In genomic region chr6:58831232-58832009, GRCm38 (mm10) we compare ENCODE assay signal across 8 mouse cellular contexts. TPM values are rescaled to one million over a fixed set of nuclear protein-coding genes. Genes with fewer than 3 reads are reported as not detected.
DNase-seq lines count a peak whose midpoint lies in the region; ATAC-seq and TF ChIP-seq lines count a peak whose summit lies in the region.

Herc3 (plus strand) TSS chr6:58831465.

- H3K27ac ChIP-seq in heart, embryonic 12.5 days (ENCODE audit: poor library complexity, severe bottlenecking), result peak within 1 kb of the TSS; percentile 84
- peak within 1 kb of the TSS; percentile 82 for H3K27ac ChIP-seq in kidney, postnatal 0 days
- peak within 1 kb of the TSS; percentile 81 for H3K27ac ChIP-seq in liver, embryonic 15.5 days (replicated peaks)
- no peak within 1 kb of the TSS; the same call in 1 of the 2 replicates for H3K27ac ChIP-seq in neural tube, embryonic 12.5 days
- no peak within 1 kb of the TSS for H3K27ac ChIP-seq in testis, adult 2 months (ENCODE audit: control insufficient read depth, insufficient read depth, low read depth, low read length)

- peak within 1 kb of the TSS; percentile 85 for H3K9ac ChIP-seq in heart, embryonic 12.5 days
- H3K9ac ChIP-seq in kidney, postnatal 0 days (ENCODE audit: low read depth, low read length), result peak within 1 kb of the TSS; percentile 60
- peak within 1 kb of the TSS; percentile 57 for H3K9ac ChIP-seq in liver, embryonic 15.5 days
- peak within 1 kb of the TSS; percentile 72 for H3K9ac ChIP-seq in neural tube, embryonic 12.5 days

- no peaks in the 10 kb centered on the region for H3K36me3 ChIP-seq in erythroblast, embryonic 14.5 days (ENCODE audit: control insufficient read depth)
- H3K36me3 ChIP-seq in heart, embryonic 12.5 days, result no peaks in the 10 kb centered on the region
- no peaks in the 10 kb centered on the region for H3K36me3 ChIP-seq in kidney, postnatal 0 days (ENCODE audit: insufficient read depth, low read length)
- H3K36me3 ChIP-seq in liver, embryonic 15.5 days (replicated peaks), result no peaks in the 10 kb centered on the region
- H3K36me3 ChIP-seq in neural tube, embryonic 12.5 days, result no peaks in the 10 kb centered on the region
- H3K36me3 ChIP-seq in testis, adult 2 months (ENCODE audit: control insufficient read depth, insufficient read depth, low read length), result no peaks in the 10 kb centered on the region

- under 1% methylated on average over 68 of the region's 83 CpGs for WGBS in heart, embryonic 12.5 days
- under 1% methylated on average over 80 of the region's 83 CpGs for WGBS in kidney, postnatal 0 days
- under 1% methylated on average over 83 of the region's 83 CpGs for WGBS in liver, embryonic 15.5 days (ENCODE audit: insufficient replicate concordance)
- under 1% methylated on average over 80 of the region's 83 CpGs for WGBS in neural tube, embryonic 12.5 days

- H3K4me1 ChIP-seq in erythroblast, embryonic 14.5 days (ENCODE audit: control insufficient read depth), result peaks cover 16% of the 10 kb centered on the region
- peaks cover 5% of the 10 kb centered on the region for H3K4me1 ChIP-seq in heart, embryonic 12.5 days (replicated peaks)
- no peaks in the 10 kb centered on the region for H3K4me1 ChIP-seq in kidney, postnatal 0 days (replicated peaks; ENCODE audit: insufficient read depth, low read length)
- H3K4me1 ChIP-seq in liver, embryonic 15.5 days (replicated peaks), result peaks cover 22% of the 10 kb centered on the region
- no peaks in the 10 kb centered on the region for H3K4me1 ChIP-seq in neural tube, embryonic 12.5 days
- H3K4me1 ChIP-seq in testis, adult 2 months (ENCODE audit: control insufficient read depth, insufficient read depth, low read length), result peaks cover 7% of the 10 kb centered on the region

- no peaks in the 10 kb centered on the region for H3K9me3 ChIP-seq in erythroblast, embryonic 14.5 days (ENCODE audit: control insufficient read depth, low read length)
- no peaks in the 10 kb centered on the region for H3K9me3 ChIP-seq in heart, embryonic 12.5 days (replicated peaks)
- H3K9me3 ChIP-seq in kidney, postnatal 0 days (replicated peaks; ENCODE audit: low read length), result no peaks in the 10 kb centered on the region
- H3K9me3 ChIP-seq in liver, embryonic 15.5 days (replicated peaks), result no peaks in the 10 kb centered on the region
- no peaks in the 10 kb centered on the region for H3K9me3 ChIP-seq in neural tube, embryonic 12.5 days

- peak; percentile 85 for DNase-seq in brain, embryonic 14.5 days (ENCODE audit: low read depth)
- DNase-seq in kidney, postnatal 0 days (ENCODE audit: low spot score), result peak; percentile 68

- peak; percentile 19; the same call in 1 of the 2 replicates for TF ChIP-seq POLR2A in brain, embryonic 14.5 days (IDR thresholded peaks at IDR 0.05; ENCODE audit: borderline replicate concordance, extremely low read depth, insufficient read depth, insufficient read length, poor library complexity, severe bottlenecking)
- 0 out of 2 replicates have a peak, but pooled peaks have one; percentile 24 for TF ChIP-seq POLR2A in testis, adult 2 months (IDR thresholded peaks at IDR 0.05; ENCODE audit: control insufficient read depth, low read depth, low read length)

- no peak for TF ChIP-seq CTCF in brain, embryonic 14.5 days (IDR thresholded peaks at IDR 0.05; ENCODE audit: borderline replicate concordance, extremely low read depth, insufficient read depth, insufficient read length)
- no peak for TF ChIP-seq CTCF in kidney, postnatal 0 days (IDR thresholded peaks at IDR 0.05; ENCODE audit: low read depth)
- TF ChIP-seq CTCF in testis, adult 2 months (IDR thresholded peaks at IDR 0.05; ENCODE audit: control insufficient read depth, insufficient read depth, insufficient replicate concordance, low read depth, low read length), result no peak

- peak; percentile 42 for ATAC-seq in CD4-positive, CD25-positive, alpha-beta regulatory T cell, adult 4 months
- ATAC-seq in heart, embryonic 12.5 days (ENCODE audit: insufficient number of reproducible peaks, low FRiP score), result peak; percentile 91
- ATAC-seq in kidney, postnatal 0 days (replicated peaks; ENCODE audit: low FRiP score, low read depth), result peak; percentile 93
- ATAC-seq in liver, embryonic 15.5 days (ENCODE audit: insufficient read depth), result peak; percentile 85
- ATAC-seq in neural tube, embryonic 12.5 days (ENCODE audit: low FRiP score, low read depth), result peak; percentile 88

- peak within 1 kb of the TSS; percentile 91 for H3K4me2 ChIP-seq in heart, embryonic 12.5 days
- peak within 1 kb of the TSS; percentile 68 for H3K4me2 ChIP-seq in kidney, postnatal 0 days (ENCODE audit: low read length)
- H3K4me2 ChIP-seq in liver, embryonic 15.5 days, result peak within 1 kb of the TSS; percentile 97
- peak within 1 kb of the TSS; percentile 80 for H3K4me2 ChIP-seq in neural tube, embryonic 12.5 days (replicated peaks)

- peak within 1 kb of the TSS; percentile 74 for H3K4me3 ChIP-seq in erythroblast, embryonic 14.5 days (replicated peaks)
- peak within 1 kb of the TSS; percentile 79 for H3K4me3 ChIP-seq in heart, embryonic 12.5 days
- peak within 1 kb of the TSS; percentile 61 for H3K4me3 ChIP-seq in kidney, postnatal 0 days (replicated peaks; ENCODE audit: low read depth, low read length)
- peak within 1 kb of the TSS; percentile 76 for H3K4me3 ChIP-seq in liver, embryonic 15.5 days (replicated peaks)
- peak within 1 kb of the TSS; percentile 76 for H3K4me3 ChIP-seq in neural tube, embryonic 12.5 days
- H3K4me3 ChIP-seq in testis, adult 2 months (ENCODE audit: control insufficient read depth, low read depth, low read length), result peak within 1 kb of the TSS; percentile 79

- peaks cover 19% of the 10 kb centered on the region for H3K27me3 ChIP-seq in erythroblast, embryonic 14.5 days (ENCODE audit: control insufficient read depth)
- 0 out of 2 replicates have a peak, but pooled peaks cover 3% of the 10 kb centered on the region for H3K27me3 ChIP-seq in heart, embryonic 12.5 days (replicated peaks)
- no peaks in the 10 kb centered on the region for H3K27me3 ChIP-seq in kidney, postnatal 0 days (ENCODE audit: insufficient read depth, low read length)
- 0 out of 2 replicates have a peak, but pooled peaks cover 5% of the 10 kb centered on the region for H3K27me3 ChIP-seq in liver, embryonic 15.5 days
- no peaks in the 10 kb centered on the region for H3K27me3 ChIP-seq in neural tube, embryonic 12.5 days (replicated peaks)
- no peaks in the 10 kb centered on the region for H3K27me3 ChIP-seq in testis, adult 2 months (ENCODE audit: control insufficient read depth, insufficient read depth, low read length)

RNA-seq across cellular contexts. Expression of gene Herc3, which starts in this region (rescaled TPM):
- 10 to 100 TPM; 21.7 to 27.1 TPM for polyA plus RNA-seq in CD4-positive, CD25-positive, alpha-beta regulatory T cell, adult 4 months (2017; shearing (Covaris generic))
- polyA plus RNA-seq in brain, embryonic 14.5 days (2012; rRNA removed), result 43.7 and 44.3 TPM in 2 replicates
- 0.05 TPM in 1 of 2 replicates, not detected in the other for polyA plus RNA-seq in erythroblast, embryonic 14.5 days (2012)
- polyA plus RNA-seq in heart, embryonic 12.5 days (2016; fragmentation: Nextera tagmentation; extraction: Ambion mirVana), result 38.3 and 39.2 TPM in 2 replicates
- polyA plus RNA-seq in kidney, postnatal 0 days (2015; fragmentation: Nextera tagmentation; extraction: Ambion mirVana), result 11.8 and 12.7 TPM in 2 replicates
- polyA plus RNA-seq in liver, embryonic 15.5 days (2015; fragmentation: Nextera tagmentation; extraction: Ambion mirVana), result 2.4 and 2.9 TPM in 2 replicates
- 15.9 and 16.4 TPM in 2 replicates for polyA plus RNA-seq in neural tube, embryonic 12.5 days (2016; fragmentation: Nextera tagmentation; extraction: Ambion mirVana)
- polyA plus RNA-seq in testis, adult 2 months (2012; rRNA removed), result 2.8 and 4.0 TPM in 2 replicates

Comparison
In these comparisons a context has a peak if more than half of its experiments do, and no peak if none do; other contexts are left out.
1. ATAC-seq: peak in every context shown above with its lines; median percentile 93 in kidney, postnatal 0 days; 91 in heart, embryonic 12.5 days; 88 in neural tube, embryonic 12.5 days; 85 in liver, embryonic 15.5 days; 42 in CD4-positive, CD25-positive, alpha-beta regulatory T cell, adult 4 months.
2. H3K27ac ChIP-seq: peak in heart, embryonic 12.5 days (single experiment), kidney, postnatal 0 days (single experiment) and liver, embryonic 15.5 days (single experiment); none in neural tube, embryonic 12.5 days (single experiment) and testis, adult 2 months (single experiment).
3. Peak in every context shown above with its lines, with median percentiles within 50 percentile points of each other: H3K4me3 ChIP-seq, H3K4me2 ChIP-seq and H3K9ac ChIP-seq.